Mouse (Mus musculus) C2C12 (cell line): ENCODE measurements around the gene Rars.

Source experiments
- CTCF ChIP-seq: IDR thresholded peaks from one replicate; pipeline ENCODE4 v1.5.1; 2011; ENCODE audit not compliant: control insufficient read depth, insufficient read depth, insufficient read length
- USF1 ChIP-seq: IDR thresholded peaks from one replicate; pipeline ENCODE4 v1.6.1; 2011; ENCODE audit warnings: low read depth, mild to moderate bottlenecking, control low read depth, moderate library complexity

DNA sequence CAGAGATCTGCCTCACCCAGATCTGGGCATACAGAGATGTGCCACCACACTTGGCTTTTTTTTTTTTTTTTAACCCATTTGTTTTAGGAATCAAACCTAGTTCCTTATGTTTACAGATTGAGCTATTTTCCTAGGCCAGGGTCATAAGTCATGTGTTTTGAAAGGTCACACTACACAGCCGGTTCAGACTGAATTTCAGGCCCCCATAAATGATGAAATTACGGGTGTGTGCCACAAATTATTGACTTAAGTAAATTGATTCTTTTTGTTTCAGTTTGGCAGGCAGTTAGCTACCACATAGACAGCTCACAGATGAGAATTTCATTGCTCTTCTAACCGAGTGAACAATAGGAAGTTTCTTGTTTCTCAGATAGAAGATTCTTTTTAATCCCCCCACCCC is 50.3 kb downstream of the Rars start:
- TF ChIP-seq CTCF = no peak
- TF ChIP-seq USF1 = no peak
